Mouse (Mus musculus) layer of hippocampus, postnatal 10 days (tissue): ENCODE results near the gene BC048507. TPM values are rescaled to one million over a fixed set of nuclear protein-coding genes. Genes with fewer than 3 reads are reported as not detected.
"Not testable (repeated sequence)": the region's sequence is repeated elsewhere in the genome, so short reads cannot be mapped to it uniquely, and the experiment has no call there.

ENCODE experiments used
- DNase-seq, 2 experiments: peaks; one replicate each; pipeline ENCODE4 v3.0.0; 2021; ENCODE audit warnings: low spot score in 2 of 2
- long read RNA-seq: library from polyadenylated mRNA; stranded (forward); transcript quantifications from one replicate; pipeline ENCODE4 v2.0.0, GENCODE M21; 2023
- total RNA-seq, 2 experiments: library from RNA; stranded (reverse); gene quantifications; 2 replicates each; pipeline ENCODE4 v1.2.3; 2021

The BC048507 gene
- not detected for total RNA-seq
- long read RNA-seq, result 0 reads

DNA sequence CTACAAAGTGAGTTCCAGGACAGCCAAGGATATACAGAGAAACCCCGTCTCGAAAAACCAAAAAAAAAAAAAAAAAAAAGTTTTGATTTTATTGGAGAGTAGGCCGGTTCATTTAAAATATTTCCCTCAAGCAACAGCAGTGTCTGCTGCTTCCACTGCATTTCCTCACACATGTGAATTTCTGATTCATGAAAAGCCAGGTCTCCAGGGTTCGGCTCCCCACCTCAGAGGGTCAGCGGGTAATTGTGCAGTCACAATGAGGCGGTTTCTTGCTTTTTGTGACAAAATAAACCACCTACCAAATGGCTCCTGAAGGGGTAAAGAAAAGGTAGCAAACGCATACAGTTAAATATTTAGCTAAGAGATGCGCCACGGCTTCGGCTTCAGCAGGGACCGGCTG lies at the start of gene BC048507:
Gene BC048507, plus strand, starts transcription at position 301 of the 400 bp plus-strand sequence.
- no peak for DNase-seq

- DNase-seq, result peak; percentile 72 to 77
These were observed 49.1 kb upstream of the BC048507 start, which contains the start of gene Zfp273 for GRCm38 (mm10) chr13:67813710-67814660. Gene Zfp273 (plus strand): TSS chr13:67813740.

GRCm38 (mm10) chr13:67818636-67819035 lies 44.5 kb upstream of the BC048507 start:
- DNase-seq, result no peak

GRCm38 (mm10) chr13:67830911-67831336 lies 32.2 kb upstream of the BC048507 start, which contains the start of gene Gm10037:
Gene Gm10037 (plus strand): TSS chr13:67831106.
- peak; percentile 40 to 55 for DNase-seq

- not testable (repeated sequence) for DNase-seq
These were observed 30.0 kb upstream of the BC048507 start for GRCm38 (mm10) chr13:67833137-67833536.

DNA sequence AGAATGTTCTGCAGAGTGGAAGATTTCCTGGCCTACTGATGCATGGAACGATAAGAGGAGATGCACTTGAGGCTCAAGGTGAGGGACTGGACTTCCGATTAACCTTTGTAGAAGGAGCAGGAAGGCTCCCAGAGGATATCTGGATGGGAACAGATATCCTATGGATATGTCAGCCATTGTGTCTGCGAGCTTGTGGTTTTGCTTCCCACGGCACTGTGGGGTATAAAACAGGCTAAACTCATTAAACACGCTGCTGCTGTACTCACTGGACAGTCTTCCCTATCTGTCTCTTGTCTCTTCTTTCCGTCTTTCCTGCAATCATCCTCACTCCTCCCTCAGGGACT lies 19.4 kb upstream of the BC048507 start:
- no peak for DNase-seq

DNA sequence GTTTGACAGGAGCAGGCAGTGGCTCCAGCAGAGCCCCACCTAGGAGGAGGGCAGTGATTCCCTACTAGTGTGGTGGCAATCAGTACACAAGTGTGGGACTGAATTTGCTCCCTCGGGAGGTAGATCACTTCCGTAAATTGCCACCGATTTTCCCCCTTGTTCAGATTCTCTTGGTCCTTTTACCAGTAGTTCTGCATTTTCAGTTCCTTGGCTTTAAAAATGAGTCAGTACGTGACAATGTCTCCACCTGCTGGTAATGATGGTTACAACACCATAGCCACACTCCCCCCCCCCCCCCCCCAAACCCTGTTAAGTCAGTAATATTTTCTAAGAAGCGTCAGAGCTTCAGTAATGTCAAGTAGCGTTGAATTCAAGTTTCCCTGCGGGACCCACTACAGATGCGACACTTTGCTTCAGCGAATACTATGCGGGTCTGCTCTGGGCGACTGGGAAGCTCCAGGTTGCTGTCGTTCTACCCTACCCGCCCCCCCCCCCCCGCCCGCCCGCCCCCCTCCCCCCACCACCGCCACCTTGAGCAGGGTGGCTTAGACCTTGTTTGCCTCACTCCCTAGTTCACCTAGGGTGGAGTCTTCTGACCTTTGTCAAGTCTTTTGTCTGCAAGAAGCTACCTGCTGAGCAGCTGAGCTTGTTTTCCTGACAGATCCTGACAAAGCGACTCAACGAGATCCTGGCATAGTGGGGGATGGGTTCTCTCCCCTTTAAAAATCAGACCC lies 18.8 kb upstream of the BC048507 start:
- peak; percentile 69 to 72 for DNase-seq

DNA sequence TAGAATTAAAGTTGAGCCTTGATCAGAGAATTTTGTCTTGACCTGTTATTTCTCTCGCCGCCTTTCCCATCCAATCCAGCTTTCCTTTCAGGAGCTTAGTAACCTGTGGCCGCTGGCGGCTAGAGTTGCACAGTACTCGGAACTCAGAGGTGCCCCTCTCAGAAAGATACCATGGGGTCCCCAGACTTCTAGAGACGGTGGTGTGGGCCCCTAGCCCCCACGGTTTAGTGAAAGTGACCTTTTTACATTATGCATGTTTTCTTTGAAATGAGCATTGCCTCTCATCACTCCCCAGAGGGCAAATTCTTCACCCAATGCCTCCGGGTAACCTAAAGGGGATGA lies 18.3 kb upstream of the BC048507 start:
- no peak for DNase-seq

DNA sequence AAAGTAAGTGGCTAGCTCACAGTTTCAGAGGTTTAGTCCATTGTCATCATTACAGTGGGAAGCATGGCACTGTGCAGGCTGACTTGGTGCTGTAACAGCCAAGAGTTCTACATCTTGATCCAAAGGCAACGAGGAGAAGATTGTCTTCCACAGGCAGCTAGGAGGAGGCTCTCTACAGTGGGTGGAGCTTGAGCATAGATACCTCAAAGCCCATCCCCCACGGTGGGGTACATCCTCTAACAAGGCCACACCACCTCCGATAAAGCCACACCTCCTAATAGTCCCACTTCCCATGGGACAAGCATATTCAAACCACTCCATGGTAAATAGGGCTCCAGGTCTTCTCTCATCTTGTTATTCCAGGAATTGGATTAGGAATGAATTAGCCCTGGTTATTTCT lies 12.8 kb upstream of the BC048507 start:
- no peak for DNase-seq

DNA sequence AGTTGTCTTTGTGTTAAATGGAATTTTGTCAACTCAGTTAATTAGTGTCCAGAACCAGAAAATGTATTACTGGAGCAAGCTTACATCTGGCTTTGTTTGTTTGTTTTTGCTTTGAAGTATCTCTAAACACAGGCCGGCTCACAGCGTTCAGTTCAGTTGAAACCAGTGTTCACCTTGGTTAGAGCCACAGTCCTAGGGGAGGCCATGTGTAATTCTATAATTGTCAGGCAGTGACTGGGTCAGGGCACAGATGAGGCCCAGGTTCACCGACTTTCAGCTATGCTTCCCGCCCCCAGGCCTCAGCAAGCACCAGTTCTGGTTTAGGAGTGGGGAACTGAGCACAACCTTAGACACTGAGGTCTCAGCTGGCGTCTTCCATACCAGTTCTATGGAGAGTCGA lies 10.0 kb upstream of the BC048507 start:
- DNase-seq, result no peak

GRCm38 (mm10) chr13:67853983-67854382 lies 9.1 kb upstream of the BC048507 start:
- no peak for DNase-seq

DNA sequence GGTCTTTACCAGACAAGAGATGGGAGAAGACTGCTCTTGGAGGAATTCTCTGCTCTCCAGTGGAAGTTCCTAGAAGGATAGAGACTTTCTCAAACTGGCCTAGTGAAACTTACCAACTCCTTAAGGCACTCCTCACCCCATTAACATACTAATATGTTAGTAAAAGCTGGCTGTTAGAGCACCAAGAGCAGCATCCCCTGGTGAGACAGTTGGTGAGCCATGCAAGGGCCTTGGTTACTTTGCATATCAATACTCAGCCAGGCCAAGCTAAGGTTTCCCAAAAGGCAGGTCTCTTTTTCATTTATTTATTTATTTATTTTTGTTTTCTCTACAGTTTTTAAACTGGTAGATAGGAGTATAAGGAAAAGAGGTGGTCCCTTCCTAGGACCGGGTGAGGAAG lies 5.8 kb upstream of the BC048507 start:
- no peak for DNase-seq

DNA sequence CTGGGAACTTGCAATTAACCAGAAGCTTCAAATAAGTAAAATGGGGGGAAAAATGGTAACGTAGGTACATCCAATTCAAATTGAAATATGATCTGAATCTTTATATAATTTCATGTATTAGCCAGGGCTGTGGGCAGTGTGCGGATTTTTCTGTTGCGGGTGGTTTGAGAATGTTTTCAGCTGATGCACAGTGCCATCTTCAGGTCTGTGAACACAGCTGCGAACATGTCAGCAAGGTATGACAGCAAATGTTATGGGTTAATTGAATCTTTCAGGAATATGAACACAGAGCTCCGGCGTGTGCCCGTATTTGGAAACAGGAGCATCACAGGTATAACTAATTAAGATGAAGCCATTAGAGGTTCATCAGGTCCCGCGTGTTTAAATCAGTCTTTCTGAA lies 618 bp upstream of the BC048507 start:
- no peak for DNase-seq

- DNase-seq, result no peak
These were observed 1.7 kb downstream of the BC048507 start for GRCm38 (mm10) chr13:67864764-67865350.

- peak in 1 of 2 experiments; percentile 25 for DNase-seq
These were observed 4.8 kb downstream of the BC048507 start for GRCm38 (mm10) chr13:67867899-67868298.

DNA sequence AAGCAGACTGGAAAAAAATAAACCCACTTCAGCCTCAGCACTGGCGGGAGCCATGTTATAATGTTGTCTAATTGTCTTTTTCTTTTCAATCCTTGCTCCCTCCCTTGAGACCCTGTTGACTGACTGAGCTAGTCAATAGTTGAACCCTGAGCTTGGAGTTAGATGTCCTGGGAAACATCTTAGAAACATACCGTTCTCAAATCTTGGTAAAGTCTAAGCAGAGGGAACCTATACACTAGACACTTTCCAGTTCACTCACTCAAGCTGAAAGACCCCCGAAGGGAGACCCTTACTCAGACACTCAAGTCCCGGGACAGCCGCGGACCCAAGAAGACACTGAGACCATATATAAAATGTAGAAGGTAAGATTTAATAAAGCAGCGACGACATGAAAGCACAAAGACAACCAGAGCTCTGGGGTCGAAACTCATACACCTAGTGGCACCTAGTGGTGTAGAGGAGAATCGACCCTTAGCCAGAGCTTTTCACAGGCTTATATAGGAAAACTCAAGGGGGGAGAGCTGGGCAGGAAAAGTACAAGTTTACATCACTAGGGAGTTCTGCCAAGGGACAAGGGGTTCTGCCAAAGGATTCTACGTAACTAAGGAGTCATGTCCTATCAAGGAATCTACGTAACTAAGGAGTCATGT lies 13.0 kb downstream of the BC048507 start:
- DNase-seq, result not testable (repeated sequence)

- no peak for DNase-seq
These were observed 13.7 kb downstream of the BC048507 start for GRCm38 (mm10) chr13:67876699-67877254.

DNA sequence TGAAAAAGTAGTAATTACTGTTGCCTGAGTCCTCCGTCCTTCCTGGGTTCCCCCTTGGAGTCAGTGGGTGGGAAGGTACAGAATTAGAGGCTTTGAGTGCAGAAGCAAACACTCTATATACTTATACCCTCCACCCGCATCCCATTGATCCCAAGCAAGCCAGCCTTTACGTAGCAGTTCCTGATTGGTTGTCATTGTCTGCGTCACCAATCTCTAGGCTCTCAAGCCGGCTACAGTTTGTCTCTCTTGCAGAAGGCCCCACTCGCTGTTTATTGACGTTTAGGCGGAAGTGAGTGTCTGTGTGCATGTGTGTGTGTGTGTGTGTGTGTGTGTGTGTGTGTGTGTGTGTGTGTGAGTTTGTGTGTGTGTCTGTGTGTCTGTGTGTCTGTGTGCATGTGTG lies 20.8 kb downstream of the BC048507 start:
- no peak for DNase-seq

DNA sequence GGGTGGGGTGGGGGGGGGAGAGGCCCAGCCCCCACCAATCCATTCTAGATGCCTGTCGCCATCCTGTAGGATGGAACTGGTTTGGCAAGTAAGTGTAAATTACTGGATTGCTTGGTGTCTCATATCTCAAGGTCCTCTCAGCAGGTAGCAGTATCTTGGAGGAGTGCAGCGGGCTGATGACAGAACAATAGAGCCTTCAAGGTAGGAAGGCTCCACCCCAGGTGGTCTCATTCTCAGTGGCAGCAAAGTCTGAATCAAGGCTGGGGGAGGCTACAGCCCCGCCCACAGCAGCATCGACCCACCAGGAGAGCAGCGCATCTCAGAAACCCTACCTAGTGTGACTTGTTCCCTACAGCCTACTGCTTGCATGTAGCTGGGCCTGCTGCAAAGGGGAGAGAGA lies 46.6 kb downstream of the BC048507 start:
- DNase-seq, result no peak
